Mouse (Mus musculus) myocyte (in vitro differentiated cells): ENCODE results near the gene Pgp. TPM values are rescaled to one million over a fixed set of nuclear protein-coding genes. Genes with fewer than 3 reads are reported as not detected.
A peak's percentile ranks its signal among the peaks of the same experiment; 100 is the strongest.

ENCODE experiments used
- H3K27me3 ChIP-seq: one replicate; pipeline ENCODE4 v1.6.1; 2011; ENCODE audit not compliant: control insufficient read depth, insufficient read depth, insufficient read length
- H3K36me3 ChIP-seq: one replicate; pipeline ENCODE4 v1.6.1; 2011; ENCODE audit not compliant: control insufficient read depth, insufficient read depth
- H3K4me2 ChIP-seq: one replicate; pipeline ENCODE4 v1.6.1; 2011; ENCODE audit warnings: low read depth, control low read depth
- H3K4me3 ChIP-seq: one replicate; pipeline ENCODE4 v1.5.1; 2011; ENCODE audit warnings: mild to moderate bottlenecking, control low read depth, moderate library complexity
- H3K79me2 ChIP-seq: one replicate; pipeline ENCODE4 v1.6.1; 2011; ENCODE audit not compliant: control insufficient read depth, insufficient read depth
- H3ac ChIP-seq: one replicate; pipeline ENCODE4 v1.6.1; 2011; ENCODE audit not compliant: control insufficient read depth, insufficient read length
- CEBPB ChIP-seq: IDR thresholded peaks from 2 replicates; pipeline ENCODE4 v1.6.1; 2011; ENCODE audit warnings: mild to moderate bottlenecking, moderate library complexity; ENCODE audit not compliant: poor library complexity, insufficient read depth, severe bottlenecking
- E2F4 ChIP-seq: IDR thresholded peaks from one replicate; pipeline ENCODE4 v1.6.1; 2011; ENCODE audit warnings: mild to moderate bottlenecking, control low read depth, moderate library complexity; ENCODE audit not compliant: insufficient read depth
- MAX ChIP-seq: IDR thresholded peaks from one replicate; pipeline ENCODE4 v1.6.1; 2011; ENCODE audit warnings: low read depth, mild to moderate bottlenecking, control low read depth
- MYOD1 ChIP-seq, 3 experiments: IDR thresholded peaks; one replicate each; pipeline ENCODE4 v1.6.1; 2011; ENCODE audit warnings: control low read depth in 2 of 3, low read depth in 2 of 3, mild to moderate bottlenecking in 2 of 3, moderate library complexity in 1 of 3; ENCODE audit not compliant: insufficient read length in 2 of 3, control insufficient read depth in 1 of 3
- MYOG ChIP-seq, 3 experiments: IDR thresholded peaks; one replicate each; pipeline ENCODE4 v1.6.1; 2011; ENCODE audit warnings: control low read depth in 2 of 3, low read depth in 2 of 3, mild to moderate bottlenecking in 2 of 3; ENCODE audit not compliant: insufficient read length in 2 of 3, control insufficient read depth in 1 of 3, insufficient read depth in 1 of 3
- POLR2A ChIP-seq: IDR thresholded peaks from one replicate; pipeline ENCODE4 v1.6.1; 2011; ENCODE audit warnings: low read depth, mild to moderate bottlenecking, control low read depth, moderate library complexity; ENCODE audit not compliant: insufficient read length
- POLR2AphosphoS2 ChIP-seq: IDR thresholded peaks from one replicate; pipeline ENCODE4 v1.6.1; 2011; ENCODE audit warnings: low read depth, control low read depth; ENCODE audit not compliant: insufficient read length
- REST ChIP-seq: IDR thresholded peaks from one replicate; pipeline ENCODE4 v1.6.1; 2011; ENCODE audit warnings: mild to moderate bottlenecking, control low read depth, moderate library complexity; ENCODE audit not compliant: insufficient read depth, insufficient read length
- SRF ChIP-seq: IDR thresholded peaks from one replicate; pipeline ENCODE4 v1.6.1; 2011; ENCODE audit warnings: low read depth; ENCODE audit not compliant: control insufficient read depth, insufficient read length
- TCF12 ChIP-seq: IDR thresholded peaks from one replicate; pipeline ENCODE4 v1.6.1; 2011; ENCODE audit warnings: mild to moderate bottlenecking, control low read depth; ENCODE audit not compliant: poor library complexity, insufficient read depth, severe bottlenecking
- TCF3 ChIP-seq: IDR thresholded peaks from one replicate; pipeline ENCODE4 v1.6.1; 2011; ENCODE audit warnings: low read depth, control low read depth; ENCODE audit not compliant: insufficient read length
- USF1 ChIP-seq: IDR thresholded peaks from one replicate; pipeline ENCODE4 v1.6.1; 2011; ENCODE audit warnings: low read depth, mild to moderate bottlenecking, control low read depth, moderate library complexity
- polyA plus RNA-seq: library from polyadenylated mRNA; unstranded; fragments of >200 nt; fragmentation: generic; extraction: Trizol; gene quantifications from one replicate; pipeline ENCODE4 v1.2.1, GENCODE M21; 2012; ENCODE audit warnings: missing spikeins

The Pgp gene
- polyA plus RNA-seq, 1 experiment = 53.7 TPM

GRCm38 (mm10) chr17:24477053-24477984, 7.1 kb downstream of the Pgp start:
- TF ChIP-seq TCF3 (no peak), MYOD1 (IDR thresholded peaks at IDR 0.05; ENCODE audit: control insufficient read depth in 1 of 3, insufficient read length in 2 of 3, low read depth in 2 of 3) (no peak), MYOG (IDR thresholded peaks at IDR 0.05; ENCODE audit: control insufficient read depth in 1 of 3, insufficient read depth in 1 of 3, insufficient read length in 2 of 3, low read depth in 2 of 3) (no peak), TCF12 (no peak), USF1 (no peak), MAX (no peak), POLR2AphosphoS2 (no peak)
- Histone ChIP-seq H3K4me2 (peak overlapping the region; percentile 95), H3K36me3 (peaks cover 18% of the 10 kb centered on the region), H3K4me3 (peak overlapping the region; percentile 56), H3K79me2 (peaks cover 11% of the 10 kb centered on the region), H3ac (no peak overlapping the region), H3K27me3 (no peaks in the 10 kb centered on the region)

GRCm38 (mm10) chr17:24477985-24478600, 7.9 kb downstream of the Pgp start:
- peaks cover 6% of the 10 kb centered on the region for H3K79me2 ChIP-seq
- H3ac ChIP-seq = peak overlapping the region; percentile 26
- TF ChIP-seq E2F4 = no peak
- no peak for TF ChIP-seq POLR2A
- no peak for TF ChIP-seq MYOD1 (IDR thresholded peaks at IDR 0.05; ENCODE audit: control insufficient read depth in 1 of 3, insufficient read length in 2 of 3, low read depth in 2 of 3)
- no peak for TF ChIP-seq MAX
- no peak for TF ChIP-seq REST
- no peak for TF ChIP-seq POLR2AphosphoS2
- no peak for TF ChIP-seq MYOG (IDR thresholded peaks at IDR 0.05; ENCODE audit: control insufficient read depth in 1 of 3, insufficient read depth in 1 of 3, insufficient read length in 2 of 3, low read depth in 2 of 3)
- no peak for TF ChIP-seq CEBPB
- no peak for TF ChIP-seq SRF
- no peak for TF ChIP-seq USF1
- no peak for TF ChIP-seq TCF12
- TF ChIP-seq TCF3 = no peak
- peaks cover 18% of the 10 kb centered on the region for H3K36me3 ChIP-seq
- peak overlapping the region; percentile 56 for H3K4me3 ChIP-seq
- H3K27me3 ChIP-seq = no peaks in the 10 kb centered on the region
- H3K4me2 ChIP-seq = peak overlapping the region; percentile 95

GRCm38 (mm10) chr17:24478663-24479380, 8.6 kb downstream of the Pgp start, which contains the start of gene Mlst8:
Mlst8 (minus strand) TSS chr17:24479078.
- H3K36me3 ChIP-seq = peaks cover 18% of the 10 kb centered on the region
- H3K4me2 ChIP-seq = peak within 1 kb of the TSS; percentile 95
- H3K4me3 ChIP-seq = peak within 1 kb of the TSS; percentile 56
- H3K27me3 ChIP-seq = no peaks in the 10 kb centered on the region
- H3K79me2 ChIP-seq = peaks cover 6% of the 10 kb centered on the region
- no peak for TF ChIP-seq TCF12
- no peak for TF ChIP-seq REST
- no peak for TF ChIP-seq TCF3
- TF ChIP-seq POLR2AphosphoS2 = peak; percentile 80
- TF ChIP-seq MYOD1 (IDR thresholded peaks at IDR 0.05; ENCODE audit: control insufficient read depth in 1 of 3, insufficient read length in 2 of 3, low read depth in 2 of 3) = peak in 1 of 3 experiments; percentile 18
- TF ChIP-seq CEBPB = 0 out of 2 replicates have a peak, but pooled peaks have one; percentile 10
- no peak for TF ChIP-seq USF1
- TF ChIP-seq SRF = peak; percentile 77
- peak; percentile 88 for TF ChIP-seq POLR2A
- TF ChIP-seq MAX = no peak
- TF ChIP-seq E2F4 = no peak
- TF ChIP-seq MYOG (IDR thresholded peaks at IDR 0.05; ENCODE audit: control insufficient read depth in 1 of 3, insufficient read depth in 1 of 3, insufficient read length in 2 of 3, low read depth in 2 of 3) = no peak
- H3ac ChIP-seq = peak within 1 kb of the TSS; percentile 26

GRCm38 (mm10) chr17:24479431-24479830, 9.2 kb downstream of the Pgp start:
- peaks cover 18% of the 10 kb centered on the region for H3K36me3 ChIP-seq
- H3K27me3 ChIP-seq = no peaks in the 10 kb centered on the region
- peak overlapping the region; percentile 56 for H3K4me3 ChIP-seq
- TF ChIP-seq SRF = no peak
- TF ChIP-seq TCF12 = no peak
- H3ac ChIP-seq = peak overlapping the region; percentile 26
- peak overlapping the region; percentile 61 for H3K4me2 ChIP-seq
- H3K79me2 ChIP-seq = peaks cover 6% of the 10 kb centered on the region
